Mouse (Mus musculus): ENCODE results near the gene Ptprj.
A peak's percentile ranks its signal among the peaks of the same experiment; 100 is the strongest.

The Ptprj gene

DNA sequence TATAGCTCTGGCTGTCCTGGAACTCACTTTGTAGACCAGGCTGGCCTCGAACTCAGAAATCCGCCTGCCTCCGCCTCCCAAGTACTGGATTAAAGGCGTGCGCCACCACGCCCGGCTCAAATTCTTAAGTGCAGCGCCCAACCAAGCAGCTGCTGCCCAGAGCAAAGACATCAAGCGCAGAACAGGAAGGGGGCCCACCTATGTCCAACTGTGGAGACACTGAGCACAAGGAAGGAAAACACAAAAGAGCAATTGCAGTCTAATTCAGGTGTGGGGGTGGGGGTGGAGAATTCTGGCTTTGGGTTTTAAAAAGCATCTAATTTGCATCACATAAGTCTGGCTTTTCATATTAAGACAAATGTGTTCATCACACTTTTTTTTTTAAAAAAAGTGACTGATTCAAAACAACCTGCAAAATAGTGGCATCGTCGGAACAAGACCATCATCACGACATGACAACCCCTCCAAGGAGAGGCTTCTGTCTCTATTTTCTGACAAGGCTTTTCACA lies 20.7 kb downstream of the Ptprj start:
- H3K4me3 ChIP-seq (replicated peaks; ENCODE audit: low read length) = peak overlapping the region; percentile 35
- no peaks in the 10 kb centered on the region for H3K27me3 ChIP-seq (ENCODE audit: insufficient read depth, low read length)
- TF ChIP-seq CTCF (conservative IDR thresholded peaks at IDR 0.05; ENCODE audit: low read length) (no peak), NANOG (IDR thresholded peaks at IDR 0.05; ENCODE audit: borderline replicate concordance, low read length) (0 out of 2 replicates have a peak, but pooled peaks have one; percentile 3), POU5F1 (IDR thresholded peaks at IDR 0.05; ENCODE audit: borderline replicate concordance, low read length) (no peak)
- peaks cover 98% of the 10 kb centered on the region for H3K4me1 ChIP-seq (replicated peaks; ENCODE audit: low read depth, low read length)
- no peaks in the 10 kb centered on the region for H3K36me3 ChIP-seq (ENCODE audit: insufficient read depth, low read length)
- no peaks in the 10 kb centered on the region for H3K9me3 ChIP-seq (ENCODE audit: low read length)

DNA sequence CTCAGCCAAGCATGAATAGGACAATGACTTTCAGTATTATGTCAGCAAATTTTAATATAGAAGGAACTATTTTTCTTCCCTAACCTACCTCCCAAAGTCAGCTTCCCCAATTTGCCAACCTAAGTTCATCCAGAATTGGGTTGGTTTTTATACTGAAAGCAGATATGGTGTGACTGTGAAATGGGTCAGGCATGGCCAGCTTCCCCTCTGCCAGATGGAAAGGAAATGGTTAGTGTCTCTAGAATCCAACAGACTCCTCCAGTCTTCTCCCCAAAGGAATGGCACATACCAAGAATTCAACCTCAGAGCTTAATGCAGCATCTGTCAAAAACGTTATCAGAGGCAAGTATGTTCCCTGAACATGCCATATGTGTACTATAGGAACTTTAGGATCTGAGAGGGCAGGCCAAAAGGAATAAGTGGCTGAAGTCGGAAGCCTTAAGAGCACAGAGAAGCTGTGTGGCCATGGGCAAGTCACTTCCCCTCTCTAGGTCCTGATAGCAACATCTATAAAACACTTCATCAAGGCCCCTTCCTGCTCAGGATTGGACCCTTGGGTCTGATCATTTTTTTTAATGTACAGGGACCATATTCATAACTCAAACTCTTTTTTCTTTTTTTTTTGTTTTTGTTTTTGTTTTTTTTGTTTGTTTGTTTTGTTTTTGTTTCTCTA lies 21.3 kb downstream of the Ptprj start:
- Histone ChIP-seq H3K4me3 (replicated peaks; ENCODE audit: low read length) (0 out of 2 replicates have a peak overlapping the region, but pooled peaks have one; percentile 8), H3K4me1 (replicated peaks; ENCODE audit: low read depth, low read length) (peaks cover 99% of the 10 kb centered on the region), H3K36me3 (ENCODE audit: insufficient read depth, low read length) (no peaks in the 10 kb centered on the region), H3K9me3 (ENCODE audit: low read length) (no peaks in the 10 kb centered on the region), H3K27me3 (ENCODE audit: insufficient read depth, low read length) (no peaks in the 10 kb centered on the region)
- no peak for TF ChIP-seq POU5F1 (IDR thresholded peaks at IDR 0.05; ENCODE audit: borderline replicate concordance, low read length)

DNA sequence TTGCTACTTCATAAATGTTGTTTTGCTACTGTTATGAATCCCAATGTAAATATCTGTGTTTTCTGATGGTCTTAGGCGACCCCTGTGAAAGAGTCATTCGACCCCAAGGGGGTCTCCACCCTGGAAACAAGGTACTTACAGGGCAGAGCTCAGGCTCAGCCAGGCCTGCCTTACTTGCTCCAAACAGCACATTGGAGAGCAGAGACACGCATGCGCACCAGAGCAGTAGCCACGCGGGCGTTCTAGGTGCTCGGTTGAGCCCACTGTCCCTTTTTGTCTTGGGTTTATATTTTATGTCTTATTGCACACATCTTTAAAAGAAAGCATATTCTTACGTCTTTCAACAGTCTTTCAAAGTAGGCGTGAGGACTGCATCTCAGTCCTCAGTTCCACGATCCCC lies 22.1 kb downstream of the Ptprj start:
- no peaks in the 10 kb centered on the region for H3K27me3 ChIP-seq (ENCODE audit: insufficient read depth, low read length)
- TF ChIP-seq NANOG (IDR thresholded peaks at IDR 0.05; ENCODE audit: borderline replicate concordance, low read length) (no peak), POU5F1 (IDR thresholded peaks at IDR 0.05; ENCODE audit: borderline replicate concordance, low read length) (no peak), CTCF (conservative IDR thresholded peaks at IDR 0.05; ENCODE audit: low read length) (no peak)
- no peaks in the 10 kb centered on the region for H3K9me3 ChIP-seq (ENCODE audit: low read length)
- peaks cover 99% of the 10 kb centered on the region for H3K4me1 ChIP-seq (replicated peaks; ENCODE audit: low read depth, low read length)
- no peak overlapping the region for H3K4me3 ChIP-seq (replicated peaks; ENCODE audit: low read length)
- H3K36me3 ChIP-seq (ENCODE audit: insufficient read depth, low read length) = no peaks in the 10 kb centered on the region

- Histone ChIP-seq H3K27me3 (ENCODE audit: insufficient read depth, low read length) (no peaks in the 10 kb centered on the region), H3K4me1 (replicated peaks; ENCODE audit: low read depth, low read length) (peaks cover 96% of the 10 kb centered on the region), H3K4me3 (replicated peaks; ENCODE audit: low read length) (no peak overlapping the region), H3K9me3 (ENCODE audit: low read length) (no peaks in the 10 kb centered on the region), H3K36me3 (ENCODE audit: insufficient read depth, low read length) (no peaks in the 10 kb centered on the region)
- TF ChIP-seq CTCF (conservative IDR thresholded peaks at IDR 0.05; ENCODE audit: low read length) = no peak
- TF ChIP-seq POU5F1 (IDR thresholded peaks at IDR 0.05; ENCODE audit: borderline replicate concordance, low read length) = no peak
- no peak for TF ChIP-seq NANOG (IDR thresholded peaks at IDR 0.05; ENCODE audit: borderline replicate concordance, low read length)
Measured at GRCm38 (mm10) chr2:90557913-90558312, 22.5 kb downstream of the Ptprj start.

DNA sequence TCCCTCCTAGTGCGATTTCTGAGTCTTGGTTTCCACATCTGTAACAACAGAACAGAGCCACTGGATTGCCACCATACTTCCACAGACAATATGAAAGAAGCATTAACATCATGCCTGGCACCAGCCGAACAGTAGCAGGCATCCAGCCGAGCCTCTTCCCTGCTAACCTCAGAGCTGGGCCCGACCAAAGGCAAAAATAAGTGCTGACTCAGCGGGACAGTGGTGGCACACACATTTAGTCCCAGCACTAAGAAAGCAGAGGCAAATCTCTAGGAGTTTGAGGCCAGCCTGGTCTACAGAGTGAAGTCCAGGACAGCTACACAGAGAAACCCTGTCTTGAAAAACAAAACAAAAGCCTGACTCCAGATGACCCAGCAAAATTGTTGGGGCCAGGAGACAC lies 24.7 kb downstream of the Ptprj start:
- Histone ChIP-seq H3K9me3 (ENCODE audit: low read length) (no peaks in the 10 kb centered on the region), H3K4me3 (replicated peaks; ENCODE audit: low read length) (no peak overlapping the region)
- TF ChIP-seq NANOG (IDR thresholded peaks at IDR 0.05; ENCODE audit: borderline replicate concordance, low read length) (no peak), POU5F1 (IDR thresholded peaks at IDR 0.05; ENCODE audit: borderline replicate concordance, low read length) (no peak), CTCF (conservative IDR thresholded peaks at IDR 0.05; ENCODE audit: low read length) (no peak)

GRCm38 (mm10) chr2:90554806-90555205 lies 25.6 kb downstream of the Ptprj start:
- TF ChIP-seq CTCF (conservative IDR thresholded peaks at IDR 0.05; ENCODE audit: low read length) = no peak
- TF ChIP-seq POU5F1 (IDR thresholded peaks at IDR 0.05; ENCODE audit: borderline replicate concordance, low read length) = no peak
- TF ChIP-seq NANOG (IDR thresholded peaks at IDR 0.05; ENCODE audit: borderline replicate concordance, low read length) = 0 out of 2 replicates have a peak, but pooled peaks have one; percentile 23
- H3K27me3 ChIP-seq (ENCODE audit: insufficient read depth, low read length) = no peaks in the 10 kb centered on the region
- no peaks in the 10 kb centered on the region for H3K36me3 ChIP-seq (ENCODE audit: insufficient read depth, low read length)

More for the DNA sequence above, 24.7 kb downstream of the Ptprj start:
- Histone ChIP-seq H3K4me1 (replicated peaks; ENCODE audit: low read depth, low read length) (peaks cover 86% of the 10 kb centered on the region), H3K27me3 (ENCODE audit: insufficient read depth, low read length) (no peaks in the 10 kb centered on the region), H3K36me3 (ENCODE audit: insufficient read depth, low read length) (no peaks in the 10 kb centered on the region)

DNA sequence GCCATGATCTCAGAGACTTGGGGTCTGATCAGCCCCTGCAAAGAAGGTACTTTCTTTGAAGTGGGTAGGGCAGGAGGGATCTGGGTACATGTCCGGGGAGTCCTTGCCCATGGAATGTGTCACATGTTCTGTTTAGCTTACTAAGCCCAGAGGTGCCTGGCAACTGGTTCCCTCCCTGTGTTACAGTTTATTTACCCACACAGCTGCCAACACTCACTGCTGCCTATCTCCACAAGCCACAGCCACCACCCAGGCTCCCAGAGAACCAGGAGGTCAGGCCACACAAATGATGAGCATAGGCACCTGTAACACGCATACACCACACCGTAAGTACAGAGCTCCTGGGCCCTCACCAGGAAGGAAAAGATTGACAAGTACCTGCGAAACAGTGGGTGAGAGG lies 26.6 kb downstream of the Ptprj start:
- no peak for TF ChIP-seq NANOG (IDR thresholded peaks at IDR 0.05; ENCODE audit: borderline replicate concordance, low read length)
- TF ChIP-seq POU5F1 (IDR thresholded peaks at IDR 0.05; ENCODE audit: borderline replicate concordance, low read length) = no peak
- TF ChIP-seq CTCF (conservative IDR thresholded peaks at IDR 0.05; ENCODE audit: low read length) = no peak
- Histone ChIP-seq H3K4me3 (replicated peaks; ENCODE audit: low read length) (no peak overlapping the region), H3K27me3 (ENCODE audit: insufficient read depth, low read length) (no peaks in the 10 kb centered on the region), H3K4me1 (replicated peaks; ENCODE audit: low read depth, low read length) (peaks cover 75% of the 10 kb centered on the region), H3K9me3 (ENCODE audit: low read length) (no peaks in the 10 kb centered on the region), H3K36me3 (ENCODE audit: insufficient read depth, low read length) (no peaks in the 10 kb centered on the region)

More at GRCm38 (mm10) chr2:90554806-90555205, 25.6 kb downstream of the Ptprj start:
- H3K4me1 ChIP-seq (replicated peaks; ENCODE audit: low read depth, low read length) = peaks cover 83% of the 10 kb centered on the region
- H3K4me3 ChIP-seq (replicated peaks; ENCODE audit: low read length) = no peak overlapping the region
- H3K9me3 ChIP-seq (ENCODE audit: low read length) = no peaks in the 10 kb centered on the region

DNA sequence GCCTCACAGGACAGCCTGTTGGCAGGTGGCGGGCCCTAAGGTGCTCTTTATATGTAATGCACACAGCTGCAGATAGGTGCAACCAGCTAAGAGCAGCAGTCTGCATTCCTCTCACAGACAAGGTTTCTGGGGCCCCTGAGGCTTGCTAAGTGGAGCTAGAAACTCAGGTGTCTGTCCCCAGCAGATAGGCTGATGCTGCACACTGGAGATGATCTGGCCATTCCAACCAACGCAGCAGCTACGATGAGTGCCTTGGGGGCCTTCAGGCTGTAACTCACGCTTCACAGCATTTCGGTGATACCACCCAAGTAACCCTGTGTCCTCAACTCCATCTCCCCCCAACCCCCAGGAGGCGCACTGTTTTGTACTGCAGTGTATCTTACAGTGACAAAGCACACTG lies 29.8 kb downstream of the Ptprj start:
- H3K9me3 ChIP-seq (ENCODE audit: low read length) = no peaks in the 10 kb centered on the region
- no peaks in the 10 kb centered on the region for H3K27me3 ChIP-seq (ENCODE audit: insufficient read depth, low read length)
- no peak for TF ChIP-seq POU5F1 (IDR thresholded peaks at IDR 0.05; ENCODE audit: borderline replicate concordance, low read length)
- no peak overlapping the region for H3K4me3 ChIP-seq (replicated peaks; ENCODE audit: low read length)
- peaks cover 48% of the 10 kb centered on the region for H3K4me1 ChIP-seq (replicated peaks; ENCODE audit: low read depth, low read length)
- no peaks in the 10 kb centered on the region for H3K36me3 ChIP-seq (ENCODE audit: insufficient read depth, low read length)

- TF ChIP-seq POU5F1 (IDR thresholded peaks at IDR 0.05; ENCODE audit: borderline replicate concordance, low read length) (no peak), NANOG (IDR thresholded peaks at IDR 0.05; ENCODE audit: borderline replicate concordance, low read length) (no peak), CTCF (conservative IDR thresholded peaks at IDR 0.05; ENCODE audit: low read length) (no peak)
- no peak overlapping the region for H3K4me3 ChIP-seq (replicated peaks; ENCODE audit: low read length)
- H3K27me3 ChIP-seq (ENCODE audit: insufficient read depth, low read length) = no peaks in the 10 kb centered on the region
- H3K4me1 ChIP-seq (replicated peaks; ENCODE audit: low read depth, low read length) = peaks cover 27% of the 10 kb centered on the region
- H3K9me3 ChIP-seq (ENCODE audit: low read length) = no peaks in the 10 kb centered on the region
- H3K36me3 ChIP-seq (ENCODE audit: insufficient read depth, low read length) = no peaks in the 10 kb centered on the region
Measured at GRCm38 (mm10) chr2:90548541-90548940, 31.9 kb downstream of the Ptprj start.
